Mouse (Mus musculus) C2C12 (cell line): ENCODE results near the gene Cpt1a. TPM values are rescaled to one million over a fixed set of nuclear protein-coding genes. Genes with fewer than 3 reads are reported as not detected.
A peak's percentile ranks its signal among the peaks of the same experiment; 100 is the strongest.

Experiments used
- H3K27me3 ChIP-seq: one replicate; pipeline ENCODE4 v1.6.1; 2011; ENCODE audit not compliant: control insufficient read depth, insufficient read depth, insufficient read length
- H3K36me3 ChIP-seq: one replicate; pipeline ENCODE4 v1.6.1; 2011; ENCODE audit not compliant: control insufficient read depth, insufficient read depth
- H3K4me3 ChIP-seq: one replicate; pipeline ENCODE4 v1.5.1; 2011; ENCODE audit warnings: mild to moderate bottlenecking, control low read depth; ENCODE audit not compliant: poor library complexity, insufficient read depth, severe bottlenecking
- H3K79me2 ChIP-seq: one replicate; pipeline ENCODE4 v1.6.1; 2011; ENCODE audit not compliant: control insufficient read depth, insufficient read depth
- H3K79me3 ChIP-seq: one replicate; pipeline ENCODE4 v1.6.1; 2011; ENCODE audit warnings: low read depth, control low read depth
- H3ac ChIP-seq: one replicate; pipeline ENCODE3; 2011; ENCODE audit warnings: low read depth; ENCODE audit not compliant: control insufficient read depth, insufficient read length
- CEBPB ChIP-seq: IDR thresholded peaks from one replicate; pipeline ENCODE4 v1.6.1; 2011; ENCODE audit warnings: low read depth, mild to moderate bottlenecking, control low read depth, moderate library complexity
- CTCF ChIP-seq: IDR thresholded peaks from one replicate; pipeline ENCODE4 v1.5.1; 2011; ENCODE audit not compliant: control insufficient read depth, insufficient read depth, insufficient read length
- FOSL1 ChIP-seq: IDR thresholded peaks from one replicate; pipeline ENCODE4 v1.8.0; 2011; ENCODE audit warnings: mild to moderate bottlenecking, low read length; ENCODE audit not compliant: poor library complexity, insufficient read depth, severe bottlenecking
- MAX ChIP-seq: IDR thresholded peaks from one replicate; pipeline ENCODE4 v1.6.1; 2011; ENCODE audit warnings: mild to moderate bottlenecking, control low read depth
- MYOD1 ChIP-seq: IDR thresholded peaks from one replicate; pipeline ENCODE4 v1.6.1; 2011; ENCODE audit warnings: low read depth; ENCODE audit not compliant: control insufficient read depth, insufficient read length
- MYOG ChIP-seq: IDR thresholded peaks from one replicate; pipeline ENCODE4 v1.6.1; 2011; ENCODE audit not compliant: control insufficient read depth, insufficient read length; ENCODE audit errors: extremely low read depth
- USF1 ChIP-seq: IDR thresholded peaks from one replicate; pipeline ENCODE4 v1.6.1; 2011; ENCODE audit warnings: low read depth, mild to moderate bottlenecking, control low read depth, moderate library complexity
- long read RNA-seq, 2 experiments: library from polyadenylated mRNA; unstranded; transcript quantifications; one replicate each; pipeline ENCODE4 v2.0.0; 2019 to 2020
- polyA plus RNA-seq: library from polyadenylated mRNA; unstranded; fragments of >200 nt; fragmentation: generic; extraction: Trizol; gene quantifications from one replicate; pipeline ENCODE4 v1.2.1, GENCODE M21; 2012; ENCODE audit warnings: missing spikeins

Gene Cpt1a
- 56.7 TPM for polyA plus RNA-seq
- long read RNA-seq, experiment 1, full-length matches to known transcripts: 5 of 14 reads
- long read RNA-seq, experiment 1, partial matches to known transcripts: 4 of 14 reads
- long read RNA-seq, experiment 1, other reads (novel, unspliced or antisense): 5 of 14 reads
- long read RNA-seq, experiment 2, full-length matches to known transcripts: 169 of 201 reads
- long read RNA-seq, experiment 2, partial matches to known transcripts: 18 of 201 reads
- long read RNA-seq, experiment 2, other reads (novel, unspliced or antisense): 14 of 201 reads

DNA sequence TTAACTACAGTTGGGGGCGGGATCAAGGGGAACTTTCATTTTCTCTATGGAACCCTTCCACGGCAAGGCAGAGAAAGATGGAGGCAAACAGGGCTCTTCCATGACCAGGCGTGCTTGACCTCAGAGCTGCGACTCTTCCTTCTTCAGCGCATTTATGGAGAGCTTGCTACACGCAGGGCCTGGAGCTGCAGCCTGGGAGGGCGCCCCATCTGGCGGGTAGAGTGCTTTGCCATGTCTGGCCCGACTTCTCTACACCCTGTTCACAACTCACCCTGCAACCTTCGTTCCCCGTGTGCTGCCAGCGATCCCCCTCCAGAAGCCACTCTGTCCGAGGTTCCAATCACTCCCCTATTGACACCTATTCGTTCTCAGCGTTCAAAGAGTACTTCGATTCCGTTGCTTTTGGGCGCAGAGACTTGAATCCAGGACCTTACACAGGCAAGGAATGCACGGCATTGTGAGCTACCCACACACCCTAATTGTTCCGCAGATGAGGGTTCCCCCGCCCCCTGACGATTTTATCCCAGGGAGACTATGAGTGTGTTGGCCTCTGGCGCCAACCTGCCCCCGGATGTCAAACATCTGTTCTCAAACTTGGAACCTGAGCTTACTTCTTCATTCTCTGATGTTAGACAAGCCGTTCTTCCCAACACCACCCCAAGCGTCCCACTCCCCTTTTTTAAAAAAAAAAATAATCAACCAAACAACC lies at the start of gene Cpt1a:
TSS of gene Cpt1a (plus strand) at position 74 of the 709 bp plus-strand sequence.
- Histone ChIP-seq H3K4me3 (peak within 1 kb of the TSS; percentile 50), H3K79me3 (peaks cover 10% of the 10 kb centered on the region), H3K79me2 (peaks cover 23% of the 10 kb centered on the region), H3ac (peak within 1 kb of the TSS; percentile 83), H3K27me3 (no peaks in the 10 kb centered on the region), H3K36me3 (no peaks in the 10 kb centered on the region)
- TF ChIP-seq CEBPB (no peak), CTCF (peak; percentile 62)

DNA sequence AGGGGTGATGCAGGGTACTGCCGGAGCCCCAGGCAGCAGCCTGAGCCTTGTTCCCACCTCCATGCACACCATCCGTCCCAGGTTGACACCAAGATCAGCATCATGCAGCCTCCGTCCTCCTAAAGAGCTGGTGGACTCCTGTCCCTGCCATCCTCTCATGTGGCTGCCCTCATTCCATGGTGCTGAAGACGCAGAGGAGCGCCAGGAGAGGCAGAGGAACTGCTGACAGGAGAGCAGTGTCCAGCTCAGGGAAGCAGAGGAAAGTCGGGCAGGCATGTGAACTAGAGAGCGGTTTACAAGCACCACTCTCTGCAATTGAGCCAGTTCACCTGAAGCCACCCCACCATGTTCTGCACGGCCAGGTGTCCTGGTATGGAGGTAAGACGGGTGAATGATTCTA lies 48.8 kb upstream of the Cpt1a start:
- H3ac ChIP-seq: no peak overlapping the region
- H3K79me3 ChIP-seq: no peaks in the 10 kb centered on the region
- no peaks in the 10 kb centered on the region for H3K79me2 ChIP-seq
- no peak overlapping the region for H3K4me3 ChIP-seq
- no peak for TF ChIP-seq CTCF
- no peak for TF ChIP-seq USF1
- no peak for TF ChIP-seq CEBPB
- TF ChIP-seq MYOG: no peak
- TF ChIP-seq FOSL1: no peak
- TF ChIP-seq MAX: no peak
- no peak for TF ChIP-seq MYOD1
- no peaks in the 10 kb centered on the region for H3K27me3 ChIP-seq
- peaks cover 28% of the 10 kb centered on the region for H3K36me3 ChIP-seq

DNA sequence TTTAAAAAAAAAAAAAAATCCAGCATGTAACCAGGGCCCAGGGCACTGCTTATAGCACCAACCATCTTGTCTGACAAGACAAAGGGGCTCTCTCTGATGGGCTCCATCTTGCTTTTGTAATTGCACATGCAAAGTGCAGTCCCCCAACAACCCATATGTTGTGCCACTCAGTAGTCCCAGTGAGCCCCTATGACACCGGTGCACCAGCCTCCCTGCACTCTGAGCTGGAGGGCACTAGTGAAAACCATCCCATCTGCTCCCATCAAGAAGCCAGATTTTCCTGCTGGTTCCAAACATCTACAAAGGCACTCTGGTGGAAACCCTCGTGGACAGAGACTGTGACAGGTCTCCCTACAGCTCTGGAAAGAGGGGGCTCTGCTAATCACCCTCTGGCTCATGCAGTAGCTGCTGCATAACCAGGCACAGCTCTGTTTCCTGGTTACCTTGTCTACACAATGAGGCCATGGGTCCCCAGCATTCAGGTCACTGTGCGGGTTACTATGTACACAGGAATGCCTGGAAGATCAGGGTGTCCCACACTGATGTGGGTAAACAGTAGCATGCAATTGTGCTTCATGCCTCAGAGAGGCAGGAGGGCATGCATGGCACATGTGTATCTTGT lies 46.3 kb upstream of the Cpt1a start:
- peaks cover 23% of the 10 kb centered on the region for H3K36me3 ChIP-seq
- H3K79me3 ChIP-seq: no peaks in the 10 kb centered on the region
- H3ac ChIP-seq: no peak overlapping the region
- no peak overlapping the region for H3K4me3 ChIP-seq
- H3K27me3 ChIP-seq: no peaks in the 10 kb centered on the region
- H3K79me2 ChIP-seq: peaks cover 5% of the 10 kb centered on the region
- TF ChIP-seq FOSL1 (no peak), CEBPB (no peak), MAX (no peak), MYOD1 (no peak), USF1 (no peak), CTCF (no peak), MYOG (no peak)

GRCm38 (mm10) chr19:3281886-3282285 lies 40.2 kb upstream of the Cpt1a start:
- no peak for TF ChIP-seq MYOD1
- TF ChIP-seq CEBPB: no peak
- TF ChIP-seq MAX: no peak
- TF ChIP-seq MYOG: no peak
- TF ChIP-seq FOSL1: no peak
- TF ChIP-seq USF1: no peak
- no peak for TF ChIP-seq CTCF
- Histone ChIP-seq H3K79me2 (peaks cover 51% of the 10 kb centered on the region), H3K27me3 (no peaks in the 10 kb centered on the region), H3K79me3 (peaks cover 20% of the 10 kb centered on the region), H3ac (peak overlapping the region; percentile 52), H3K4me3 (peak overlapping the region; percentile 72), H3K36me3 (peaks cover 21% of the 10 kb centered on the region)

DNA sequence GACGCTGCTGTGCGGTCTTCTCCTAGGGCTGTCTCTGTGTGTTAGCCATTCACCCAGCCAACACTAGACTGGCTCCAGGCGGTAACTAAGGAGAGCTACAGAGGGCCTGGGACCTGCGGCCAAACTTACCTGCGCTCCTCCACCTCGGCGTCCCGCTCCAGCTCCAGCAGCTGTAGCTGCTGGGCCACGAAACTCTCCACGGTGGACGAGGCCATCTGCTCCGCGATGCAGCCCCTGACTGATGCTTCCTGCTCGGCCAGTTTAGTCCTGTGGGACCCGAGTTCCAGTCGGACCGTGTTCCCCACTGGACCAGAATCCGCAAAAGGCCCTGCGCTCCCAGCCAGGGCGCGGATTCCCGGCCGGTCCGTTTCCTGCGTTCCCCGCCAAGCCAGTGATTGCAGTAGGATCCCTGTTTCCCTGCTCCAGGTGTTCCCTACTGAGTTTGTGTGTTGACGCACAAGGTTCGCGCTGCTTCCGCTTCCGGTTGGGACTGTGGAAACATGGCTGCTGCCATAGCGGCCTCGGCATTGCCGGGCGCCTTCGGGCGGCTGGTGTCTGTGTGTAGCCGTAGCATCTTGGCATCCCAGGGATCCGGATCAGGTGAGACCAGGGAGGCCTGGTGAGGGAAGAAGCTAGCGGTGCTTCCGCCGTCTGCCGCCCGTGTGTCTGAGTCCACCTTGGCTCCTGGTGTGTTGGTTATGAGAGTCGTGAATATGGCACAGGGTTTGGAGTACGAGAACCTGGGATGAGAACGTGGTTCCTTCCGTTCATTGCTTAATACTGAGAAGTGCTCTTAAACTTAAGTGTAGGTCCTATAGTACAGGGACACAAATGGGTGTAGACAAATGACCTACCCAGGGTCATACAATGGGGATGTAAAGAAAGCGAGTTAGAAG lies 39.3 kb upstream of the Cpt1a start, which contains the start of the genes Mrpl21 and Ighmbp2:
TSS of gene Mrpl21 (plus strand) at position 330 of the 896 bp plus-strand sequence.
TSS of gene Ighmbp2 (minus strand) at position 446 of the 896 bp plus-strand sequence.
- Histone ChIP-seq H3K4me3 (peak within 1 kb of the TSS; percentile 72), H3ac (peak within 1 kb of the TSS; percentile 85), H3K27me3 (no peaks in the 10 kb centered on the region), H3K79me3 (peaks cover 20% of the 10 kb centered on the region), H3K79me2 (peaks cover 51% of the 10 kb centered on the region), H3K36me3 (peaks cover 30% of the 10 kb centered on the region)
- TF ChIP-seq MYOD1 (no peak), MAX (peak; percentile 85)
